Mouse (Mus musculus) C2C12 (cell line): ENCODE measurements around the gene Zscan2.

ENCODE experiments used
- CEBPB ChIP-seq: IDR thresholded peaks from one replicate; pipeline ENCODE4 v1.6.1; 2011; ENCODE audit warnings: low read depth, mild to moderate bottlenecking, control low read depth, moderate library complexity
- CTCF ChIP-seq: IDR thresholded peaks from one replicate; pipeline ENCODE4 v1.5.1; 2011; ENCODE audit not compliant: control insufficient read depth, insufficient read depth, insufficient read length
- MYOD1 ChIP-seq: IDR thresholded peaks from one replicate; pipeline ENCODE4 v1.6.1; 2011; ENCODE audit warnings: low read depth; ENCODE audit not compliant: control insufficient read depth, insufficient read length
- MYOG ChIP-seq: IDR thresholded peaks from one replicate; pipeline ENCODE4 v1.6.1; 2011; ENCODE audit not compliant: control insufficient read depth, insufficient read length; ENCODE audit errors: extremely low read depth
- USF1 ChIP-seq: IDR thresholded peaks from one replicate; pipeline ENCODE4 v1.6.1; 2011; ENCODE audit warnings: low read depth, mild to moderate bottlenecking, control low read depth, moderate library complexity

DNA sequence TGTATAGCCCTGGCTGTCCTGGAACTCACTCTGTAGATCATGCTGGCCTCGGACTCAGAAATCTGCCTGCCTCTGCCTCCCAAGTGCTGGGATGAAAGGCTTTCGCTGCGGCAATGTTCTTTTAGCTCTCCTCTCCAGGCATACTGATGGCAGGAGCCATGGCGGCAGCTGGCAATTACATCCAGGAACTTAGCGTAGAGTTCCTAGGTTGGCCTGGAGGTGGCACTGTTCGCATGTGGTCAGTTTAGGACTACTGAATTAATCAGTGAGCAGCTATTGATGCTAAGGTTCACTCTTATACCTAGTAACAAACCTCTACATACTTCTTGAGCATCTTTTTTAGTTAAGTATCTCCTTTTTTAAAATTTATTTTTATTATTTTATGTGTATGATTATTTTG, 3.5 kb upstream of the Zscan2 start:
- TF ChIP-seq USF1 (no peak), MYOG (no peak), CTCF (peak; percentile 57), CEBPB (no peak), MYOD1 (no peak)
